In the genomic region with DNA sequence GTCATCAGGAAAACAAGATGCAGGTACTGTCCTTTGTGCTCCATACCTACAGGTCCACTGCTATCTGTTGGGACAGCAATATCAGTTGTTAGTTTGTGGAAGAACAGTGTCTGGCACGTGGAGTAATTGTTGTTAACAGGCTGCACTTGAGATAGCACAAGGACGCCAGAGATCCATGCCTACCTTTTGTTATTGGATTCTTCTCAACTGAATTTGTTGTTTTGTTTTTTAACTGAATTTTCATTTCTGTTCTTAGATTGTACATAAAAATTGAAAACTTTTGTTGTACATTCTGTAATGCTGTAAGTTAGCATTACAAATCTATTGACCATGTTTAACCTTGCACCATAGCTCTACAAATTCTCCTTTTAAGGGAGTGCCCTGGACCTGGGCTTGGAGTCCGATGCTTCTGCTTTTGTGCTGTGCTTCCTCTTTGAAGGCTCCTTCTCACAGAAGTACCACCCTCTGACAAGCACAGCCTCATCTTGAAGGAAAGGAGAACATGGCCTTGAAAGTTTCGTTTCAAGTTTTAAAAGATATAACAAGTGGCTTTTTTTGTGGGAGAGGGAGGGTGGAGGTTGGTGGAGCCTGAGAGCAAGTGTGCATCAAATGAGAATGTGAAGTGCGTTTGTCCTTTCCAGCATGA, we compare ENCODE assay signal across 12 mouse cellular contexts. TPM values are rescaled to one million over a fixed set of nuclear protein-coding genes. Genes with fewer than 3 reads are reported as not detected.
DNase-seq lines count a peak whose midpoint lies in the region; ATAC-seq and TF ChIP-seq lines count a peak whose summit lies in the region.
"Had no signal": no experiment of that assay in that cellular context is flagged by ENCODE, and none has a peak within 500 bp of the region (broad histone marks: within the 10 kb centered on the region; RNA-seq: fewer than 3 reads in every experiment).

No protein-coding gene starts in this region.

- H3K9ac ChIP-seq in heart, postnatal 0 days (replicated peaks; ENCODE audit: low read depth, low read length), result no peak overlapping the region
- no peak overlapping the region for H3K9ac ChIP-seq in heart, embryonic 12.5 days
- no peak overlapping the region for H3K9ac ChIP-seq in stomach, embryonic 16.5 days (ENCODE audit: low read length)
- H3K9ac ChIP-seq: lung, embryonic 14.5 days had no signal

- H3K4me2 ChIP-seq in heart, postnatal 0 days (ENCODE audit: low read depth, low read length), result no peak overlapping the region; the same call in 1 of the 2 replicates
- H3K4me2 ChIP-seq in heart, embryonic 12.5 days, result no peak overlapping the region
- no peak overlapping the region for H3K4me2 ChIP-seq in stomach, embryonic 16.5 days (ENCODE audit: low read depth, low read length)
- H3K4me2 ChIP-seq: lung, embryonic 14.5 days had no signal

- no peak overlapping the region for H3K4me3 ChIP-seq in heart, postnatal 0 days (ENCODE audit: low read depth, low read length)
- no peak overlapping the region for H3K4me3 ChIP-seq in heart, embryonic 12.5 days
- no peak overlapping the region for H3K4me3 ChIP-seq in stomach, embryonic 16.5 days (replicated peaks; ENCODE audit: low read length)
- H3K4me3 ChIP-seq: embryonic facial prominence, embryonic 10.5 days; hindbrain, embryonic 10.5 days had no signal

- 0 out of 2 replicates have a peak overlapping the region, but pooled peaks have one; percentile 68 for H3K27ac ChIP-seq in heart, postnatal 0 days (ENCODE audit: low read depth)
- H3K27ac ChIP-seq in heart, embryonic 12.5 days (ENCODE audit: poor library complexity, severe bottlenecking), result no peak overlapping the region
- peak overlapping the region; percentile 46; the same call in 1 of the 2 replicates for H3K27ac ChIP-seq in stomach, embryonic 16.5 days (ENCODE audit: low read length)
- H3K27ac ChIP-seq: embryonic facial prominence, embryonic 10.5 days; hindbrain, embryonic 10.5 days had no signal

- H3K4me1 ChIP-seq in heart, postnatal 0 days (ENCODE audit: control insufficient read depth, insufficient read depth), result peaks cover 10% of the 10 kb centered on the region
- peaks cover 11% of the 10 kb centered on the region; the same call in 1 of the 2 replicates for H3K4me1 ChIP-seq in heart, embryonic 12.5 days (replicated peaks)
- H3K4me1 ChIP-seq in stomach, embryonic 16.5 days (ENCODE audit: control insufficient read depth, insufficient read depth, low read length), result no peaks in the 10 kb centered on the region
- H3K4me1 ChIP-seq: hindbrain, embryonic 10.5 days had no signal

- H3K36me3 ChIP-seq in heart, postnatal 0 days (replicated peaks; ENCODE audit: control insufficient read depth, insufficient read depth, low read length), result peaks cover 9% of the 10 kb centered on the region; the same call in 1 of the 2 replicates
- 0 out of 2 replicates have a peak, but pooled peaks cover 9% of the 10 kb centered on the region for H3K36me3 ChIP-seq in heart, embryonic 12.5 days
- H3K36me3 ChIP-seq in stomach, embryonic 16.5 days (ENCODE audit: control insufficient read depth, insufficient read depth, low read length), result no peaks in the 10 kb centered on the region

- 66% methylated on average over 5 of the region's 5 CpGs for WGBS in heart, postnatal 0 days
- 65% methylated on average over 5 of the region's 5 CpGs for WGBS in heart, embryonic 12.5 days
- WGBS in stomach, embryonic 16.5 days, result 84% methylated on average over 5 of the region's 5 CpGs

- H3K27me3 ChIP-seq in heart, postnatal 0 days (ENCODE audit: control insufficient read depth, insufficient read depth, low read length), result no peaks in the 10 kb centered on the region
- no peaks in the 10 kb centered on the region for H3K27me3 ChIP-seq in heart, embryonic 12.5 days (replicated peaks)
- H3K27me3 ChIP-seq in stomach, embryonic 16.5 days (ENCODE audit: control insufficient read depth, insufficient read depth, low read length), result no peaks in the 10 kb centered on the region

- no peak for TF ChIP-seq EP300 in heart, postnatal 0 days (IDR thresholded peaks at IDR 0.05; ENCODE audit: low read depth)

- DNase-seq in heart, postnatal 0 days (ENCODE audit: low spot score), result no peak
- peak; percentile 44 for DNase-seq in thymus, postnatal 0 days (ENCODE audit: low spot score)
- no peak for DNase-seq in thymus, postnatal 36 days
- DNase-seq in lung, postnatal 36 days, result peak; percentile 69
- no peak for DNase-seq in right cerebral cortex, adult 18-20 months
- DNase-seq in right cerebral cortex, adult 2 months (ENCODE audit: low spot score in 2 of 2), result no peak
- DNase-seq: lung, embryonic 14.5 days had no signal

- H3K9me3 ChIP-seq in heart, postnatal 0 days (replicated peaks; ENCODE audit: control insufficient read depth, low read length), result no peaks in the 10 kb centered on the region
- no peaks in the 10 kb centered on the region for H3K9me3 ChIP-seq in heart, embryonic 12.5 days (replicated peaks)
- H3K9me3 ChIP-seq in stomach, embryonic 16.5 days (replicated peaks; ENCODE audit: control insufficient read depth, low read length), result no peaks in the 10 kb centered on the region
- H3K9me3 ChIP-seq: embryonic facial prominence, embryonic 10.5 days; hindbrain, embryonic 10.5 days had no signal

- ATAC-seq in heart, postnatal 0 days (ENCODE audit: insufficient read depth, low read depth), result no peak
- ATAC-seq in heart, embryonic 12.5 days (ENCODE audit: insufficient number of reproducible peaks, low FRiP score), result no peak
- no peak for ATAC-seq in stomach, embryonic 16.5 days (ENCODE audit: insufficient read depth, low FRiP score)

- TF ChIP-seq CTCF in heart, postnatal 0 days (IDR thresholded peaks at IDR 0.05; ENCODE audit: low read depth), result no peak

RNA-seq across cellular contexts. Expression of gene Evi2, which starts 2.5 kb away (rescaled TPM):
- total RNA-seq in heart, postnatal 0 days (2014; rRNA removed; ENCODE audit: low replicate concordance), result not detected in 2 replicates
- polyA plus RNA-seq in heart, postnatal 0 days (2015; fragmentation: Nextera tagmentation; extraction: Ambion mirVana), result 0.14 and 0.19 TPM in 2 replicates
- 0.55 and 0.64 TPM in 2 replicates for polyA plus RNA-seq in heart, embryonic 12.5 days (2016; fragmentation: Nextera tagmentation; extraction: Ambion mirVana)
- 1.7 and 2.4 TPM in 2 replicates for polyA plus RNA-seq in thymus, postnatal 0 days (2015; fragmentation: Nextera tagmentation; extraction: Ambion mirVana)
- 0.60 and 0.89 TPM in 2 replicates for polyA plus RNA-seq in stomach, embryonic 16.5 days (2015; fragmentation: Nextera tagmentation; extraction: Ambion mirVana)
- total RNA-seq: layer of hippocampus, adult 18-20 months had no signal

RNA-seq across cellular contexts. Expression of gene Evi2a, which starts 2.5 kb away (rescaled TPM):
- total RNA-seq in heart, postnatal 0 days (2014; rRNA removed; ENCODE audit: low replicate concordance), result 2.0 and 2.1 TPM in 2 replicates
- polyA plus RNA-seq in heart, postnatal 0 days (2015; fragmentation: Nextera tagmentation; extraction: Ambion mirVana), result 2.5 TPM in 2 replicates
- polyA plus RNA-seq in heart, embryonic 12.5 days (2016; fragmentation: Nextera tagmentation; extraction: Ambion mirVana), result 1.1 and 1.7 TPM in 2 replicates
- polyA plus RNA-seq in thymus, postnatal 0 days (2015; fragmentation: Nextera tagmentation; extraction: Ambion mirVana), result 11.1 and 11.7 TPM in 2 replicates
- 4.2 and 5.0 TPM in 2 replicates for polyA plus RNA-seq in stomach, embryonic 16.5 days (2015; fragmentation: Nextera tagmentation; extraction: Ambion mirVana)

RNA-seq across cellular contexts. Expression of gene Evi2b, which starts 4.3 kb away (rescaled TPM):
- total RNA-seq in heart, postnatal 0 days (2014; rRNA removed; ENCODE audit: low replicate concordance), result 0.62 and 0.84 TPM in 2 replicates
- polyA plus RNA-seq in heart, postnatal 0 days (2015; fragmentation: Nextera tagmentation; extraction: Ambion mirVana), result 0.36 and 0.54 TPM in 2 replicates
- polyA plus RNA-seq in heart, embryonic 12.5 days (2016; fragmentation: Nextera tagmentation; extraction: Ambion mirVana), result 0.36 TPM in 1 of 2 replicates, not detected in the other
- 17.7 and 22.7 TPM in 2 replicates for polyA plus RNA-seq in thymus, postnatal 0 days (2015; fragmentation: Nextera tagmentation; extraction: Ambion mirVana)
- 1.7 and 1.8 TPM in 2 replicates for polyA plus RNA-seq in stomach, embryonic 16.5 days (2015; fragmentation: Nextera tagmentation; extraction: Ambion mirVana)
- polyA plus RNA-seq: embryonic facial prominence, embryonic 10.5 days had no signal

RNA-seq across cellular contexts. Expression of gene Omg, which starts 24.0 kb away (rescaled TPM):
- total RNA-seq in heart, postnatal 0 days (2014; rRNA removed; ENCODE audit: low replicate concordance), result not detected in 2 replicates
- polyA plus RNA-seq in heart, postnatal 0 days (2015; fragmentation: Nextera tagmentation; extraction: Ambion mirVana), result 0.07 TPM in 1 of 2 replicates, not detected in the other
- polyA plus RNA-seq in heart, embryonic 12.5 days (2016; fragmentation: Nextera tagmentation; extraction: Ambion mirVana), result 0.08 TPM in 2 replicates
- 0.19 and 0.25 TPM in 2 replicates for polyA plus RNA-seq in thymus, postnatal 0 days (2015; fragmentation: Nextera tagmentation; extraction: Ambion mirVana)
- polyA plus RNA-seq in stomach, embryonic 16.5 days (2015; fragmentation: Nextera tagmentation; extraction: Ambion mirVana), result 0.12 and 0.28 TPM in 2 replicates

Comparison
In these comparisons a context has a peak if more than half of its experiments do, and no peak if none do; other contexts are left out.
1. DNase-seq: peak in thymus, postnatal 0 days (single experiment) and lung, postnatal 36 days (single experiment); none in heart, postnatal 0 days (single experiment), thymus, postnatal 36 days (0 of 2), right cerebral cortex, adult 18-20 months (single experiment) and right cerebral cortex, adult 2 months (0 of 2).